Mouse (Mus musculus): Measurements from ENCODE around the gene Gm14180. TPM values are rescaled to one million over a fixed set of nuclear protein-coding genes. Genes with fewer than 3 reads are reported as not detected.
"Not testable (repeated sequence)": the region's sequence is repeated elsewhere in the genome, so short reads cannot be mapped to it uniquely, and the experiment has no call there.

Gm14180 gene
- polyA plus RNA-seq, 1 experiment = not detected

DNA sequence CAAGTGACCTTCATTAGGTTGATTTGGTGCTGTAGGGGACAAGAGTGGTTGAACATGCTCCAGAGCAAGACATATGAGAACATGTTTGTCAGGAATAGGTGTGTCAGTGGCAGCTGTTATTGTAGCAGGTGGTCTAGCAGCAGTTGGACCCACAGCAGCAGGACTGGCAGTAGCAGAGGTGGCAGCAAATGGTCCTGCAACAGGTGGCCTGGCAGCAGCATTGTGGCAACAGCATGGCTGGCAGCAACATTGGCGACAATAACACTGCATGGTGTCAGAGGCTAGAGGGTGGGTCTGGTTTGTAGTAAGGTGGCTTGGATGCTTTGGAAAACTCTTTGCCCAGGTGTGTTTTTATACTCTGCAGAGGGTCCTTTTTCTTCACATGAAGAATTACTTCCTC, 15.3 kb downstream of the Gm14180 start:
- no peak for TF ChIP-seq POLR2A (IDR thresholded peaks at IDR 0.05; ENCODE audit: low read depth, low read length)
- TF ChIP-seq CTCF (IDR thresholded peaks at IDR 0.05; ENCODE audit: extremely low read depth, insufficient read length, insufficient replicate concordance, low read depth, low read length) = no peak
- H3K4me1 ChIP-seq (ENCODE audit: control insufficient read depth, insufficient read depth, insufficient read length, low read length) = no peaks in the 10 kb centered on the region
- H3K36me3 ChIP-seq (ENCODE audit: control insufficient read depth, insufficient read depth, low read length) = no peaks in the 10 kb centered on the region
- H3K27ac ChIP-seq (ENCODE audit: insufficient read depth, low read depth, low read length) = no peak overlapping the region
- WGBS = 90% methylated on average over 1 of the region's 1 CpGs
- H3K4me3 ChIP-seq (ENCODE audit: low read depth, low read length) = no peak overlapping the region
- H3K27me3 ChIP-seq (ENCODE audit: control insufficient read depth, insufficient read depth, low read length) = no peaks in the 10 kb centered on the region

DNA sequence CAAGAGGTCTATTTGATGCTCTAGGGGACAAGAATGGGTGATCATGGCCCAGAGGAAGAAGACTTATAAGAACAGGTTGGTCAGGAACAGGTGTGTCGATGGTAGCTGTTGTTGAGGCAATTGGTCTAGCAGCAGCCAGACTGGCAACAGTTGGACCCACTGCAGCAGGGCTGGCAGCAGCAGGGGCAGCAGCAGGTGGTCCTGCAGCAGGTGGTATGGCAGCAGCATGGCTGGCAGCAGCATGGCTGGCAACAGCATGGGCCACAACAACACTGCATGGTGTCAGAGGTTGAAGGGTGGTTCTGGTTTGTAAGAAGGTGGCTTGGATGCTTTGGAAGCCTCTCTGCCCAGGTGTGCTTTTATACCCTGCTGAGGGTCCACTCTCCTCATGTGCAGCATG, 43.6 kb downstream of the Gm14180 start, which contains the start of gene Gm14190:
TSS of gene Gm14190 (minus strand) at position 278 of the 400 bp plus-strand sequence.
- H3K4me1 ChIP-seq (ENCODE audit: control insufficient read depth, insufficient read depth, insufficient read length, low read length) = no peaks in the 10 kb centered on the region
- no peak within 1 kb of the TSS for H3K27ac ChIP-seq (ENCODE audit: insufficient read depth, low read depth, low read length)
- H3K36me3 ChIP-seq (ENCODE audit: control insufficient read depth, insufficient read depth, low read length) = no peaks in the 10 kb centered on the region
- no peaks in the 10 kb centered on the region for H3K27me3 ChIP-seq (ENCODE audit: control insufficient read depth, insufficient read depth, low read length)
- no peak for TF ChIP-seq CTCF (IDR thresholded peaks at IDR 0.05; ENCODE audit: extremely low read depth, insufficient read length, insufficient replicate concordance, low read depth, low read length)
- TF ChIP-seq POLR2A (IDR thresholded peaks at IDR 0.05; ENCODE audit: low read depth, low read length) = no peak
- WGBS = 89% methylated on average over 1 of the region's 1 CpGs
- H3K4me3 ChIP-seq (ENCODE audit: low read depth, low read length) = no peak within 1 kb of the TSS

DNA sequence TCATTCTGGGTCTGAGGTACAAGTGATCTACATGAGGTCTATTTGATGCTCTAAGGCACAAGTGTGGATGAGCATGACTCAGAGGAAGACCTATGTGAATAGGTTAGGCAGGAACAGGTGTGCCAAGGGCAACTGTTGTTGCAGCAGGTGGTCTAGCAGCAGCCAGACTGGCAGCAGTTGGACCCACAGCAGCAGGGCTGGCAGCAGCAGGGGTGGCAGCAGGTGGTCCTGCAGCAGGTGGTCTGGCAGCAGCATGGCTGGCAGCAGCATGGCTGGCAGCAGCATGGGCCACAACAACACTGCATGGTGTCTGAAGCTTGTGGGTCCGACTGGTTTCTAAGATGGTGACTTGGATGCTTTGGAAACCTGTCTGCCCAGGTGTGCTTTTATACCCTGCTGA, 48.9 kb downstream of the Gm14180 start:
- not testable (repeated sequence) for H3K4me1 ChIP-seq (ENCODE audit: control insufficient read depth, insufficient read depth, insufficient read length, low read length); H3K27ac ChIP-seq (ENCODE audit: insufficient read depth, low read depth, low read length); H3K36me3 ChIP-seq (ENCODE audit: control insufficient read depth, insufficient read depth, low read length); H3K27me3 ChIP-seq (ENCODE audit: control insufficient read depth, insufficient read depth, low read length); H3K4me3 ChIP-seq (ENCODE audit: low read depth, low read length)
- 73% methylated on average over 1 of the region's 1 CpGs for WGBS

Other genes starting within 250 kb of the Gm14180 start
- 4.4 and 7.4 TPM in 2 replicates for gene Krt23, start 241.2 kb downstream of the Gm14180 start, polyA plus RNA-seq (2012; rRNA removed)
- not detected in 2 replicates for gene Krt39, start 213.0 kb downstream of the Gm14180 start, polyA plus RNA-seq (2012; rRNA removed)
- not detected in 2 replicates for gene Krt40, start 191.1 kb downstream of the Gm14180 start, polyA plus RNA-seq (2012; rRNA removed)
- gene Krtap3-3, start 183.4 kb downstream of the Gm14180 start, polyA plus RNA-seq (2012; rRNA removed) = not detected in 2 replicates
- not detected in 2 replicates for gene Krtap3-2, start 177.4 kb downstream of the Gm14180 start, polyA plus RNA-seq (2012; rRNA removed)
- not detected in 2 replicates for gene Gm11939, start 174.8 kb downstream of the Gm14180 start, polyA plus RNA-seq (2012; rRNA removed)
- gene Krtap3-1, start 167.7 kb downstream of the Gm14180 start, polyA plus RNA-seq (2012; rRNA removed) = 0.47 and 2.7 TPM in 2 replicates
- not detected in 2 replicates for gene Krtap1-5, start 153.3 kb downstream of the Gm14180 start, polyA plus RNA-seq (2012; rRNA removed)
- gene Krtap1-4, start 150.6 kb downstream of the Gm14180 start, polyA plus RNA-seq (2012; rRNA removed) = not detected in 2 replicates
- not detected in 2 replicates for gene Krtap1-3, start 143.0 kb downstream of the Gm14180 start, polyA plus RNA-seq (2012; rRNA removed)
- not detected in 2 replicates for gene Krtap9-3, start 136.2 kb downstream of the Gm14180 start, polyA plus RNA-seq (2012; rRNA removed)
- gene Gm11938, start 131.0 kb downstream of the Gm14180 start, polyA plus RNA-seq (2012; rRNA removed) = 1.3 TPM in 1 of 2 replicates, not detected in the other
- not detected in 2 replicates for gene Gm11937, start 124.1 kb downstream of the Gm14180 start, polyA plus RNA-seq (2012; rRNA removed)
- gene Krtap2-4, start 119.4 kb downstream of the Gm14180 start, polyA plus RNA-seq (2012; rRNA removed) = 0.29 and 1.9 TPM in 2 replicates
- gene Gm11562, start 113.9 kb downstream of the Gm14180 start, polyA plus RNA-seq (2012; rRNA removed) = 1.9 TPM in 1 of 2 replicates, not detected in the other
- gene Krtap4-1, start 106.1 kb downstream of the Gm14180 start, polyA plus RNA-seq (2012; rRNA removed) = not detected in 2 replicates
- gene Krtap4-2, start 99.2 kb downstream of the Gm14180 start, polyA plus RNA-seq (2012; rRNA removed) = not detected in 2 replicates
- gene Krtap4-7, start 90.2 kb downstream of the Gm14180 start, polyA plus RNA-seq (2012; rRNA removed) = not detected in 2 replicates
- not detected in 2 replicates for gene Gm11555, start 84.1 kb downstream of the Gm14180 start, polyA plus RNA-seq (2012; rRNA removed)
- not detected in 2 replicates for gene Gm11563, start 75.3 kb downstream of the Gm14180 start, polyA plus RNA-seq (2012; rRNA removed)
- not detected in 2 replicates for gene Krtap4-6, start 68.3 kb downstream of the Gm14180 start, polyA plus RNA-seq (2012; rRNA removed)
- not detected in 2 replicates for gene Gm14190, start 43.5 kb downstream of the Gm14180 start, polyA plus RNA-seq (2012; rRNA removed)
- not detected in 2 replicates for gene Gm11595, start 38.6 kb upstream of the Gm14180 start, polyA plus RNA-seq (2012; rRNA removed)
- gene Krtap4-8, start 46.4 kb upstream of the Gm14180 start, polyA plus RNA-seq (2012; rRNA removed) = not detected in 2 replicates
- not detected in 2 replicates for gene Krtap4-9, start 50.9 kb upstream of the Gm14180 start, polyA plus RNA-seq (2012; rRNA removed)
- gene Gm11596, start 59.2 kb upstream of the Gm14180 start, polyA plus RNA-seq (2012; rRNA removed) = not detected in 2 replicates
- not detected in 2 replicates for gene Gm11569, start 64.6 kb upstream of the Gm14180 start, polyA plus RNA-seq (2012; rRNA removed)
- not detected in 2 replicates for gene Gm11554, start 70.2 kb upstream of the Gm14180 start, polyA plus RNA-seq (2012; rRNA removed)
- gene Krtap4-13, start 75.6 kb upstream of the Gm14180 start, polyA plus RNA-seq (2012; rRNA removed) = not detected in 2 replicates
- gene Gm11564, start 81.4 kb upstream of the Gm14180 start, polyA plus RNA-seq (2012; rRNA removed) = not detected in 2 replicates
- gene 2300003K06Rik, start 103.8 kb upstream of the Gm14180 start, polyA plus RNA-seq (2012; rRNA removed) = not detected in 2 replicates
- 1.9 and 3.2 TPM in 2 replicates for gene Krtap4-16, start 117.3 kb upstream of the Gm14180 start, polyA plus RNA-seq (2012; rRNA removed)
- not detected in 2 replicates for gene Gm11568, start 123.6 kb upstream of the Gm14180 start, polyA plus RNA-seq (2012; rRNA removed)
- not detected in 2 replicates for gene Gm11559, start 130.2 kb upstream of the Gm14180 start, polyA plus RNA-seq (2012; rRNA removed)
- gene Krtap9-1, start 139.1 kb upstream of the Gm14180 start, polyA plus RNA-seq (2012; rRNA removed) = not detected in 2 replicates
- not detected in 2 replicates for gene Gm11567, start 144.9 kb upstream of the Gm14180 start, polyA plus RNA-seq (2012; rRNA removed)
- gene Krtap31-1, start 173.6 kb upstream of the Gm14180 start, polyA plus RNA-seq (2012; rRNA removed) = not detected in 2 replicates
- gene Gm11565, start 180.5 kb upstream of the Gm14180 start, polyA plus RNA-seq (2012; rRNA removed) = not detected in 2 replicates
- gene Krtap31-2, start 202.0 kb upstream of the Gm14180 start, polyA plus RNA-seq (2012; rRNA removed) = not detected in 2 replicates
- not detected in 2 replicates for gene Krtap9-5, start 214.2 kb upstream of the Gm14180 start, polyA plus RNA-seq (2012; rRNA removed)
- gene Krtap29-1, start 244.8 kb upstream of the Gm14180 start, polyA plus RNA-seq (2012; rRNA removed) = not detected in 2 replicates